Mouse (Mus musculus) embryonic fibroblast, embryonic 13.5 days (primary cell): ENCODE measurements around the gene Olfr1039. TPM values are rescaled to one million over a fixed set of nuclear protein-coding genes. Genes with fewer than 3 reads are reported as not detected.
"Not testable (repeated sequence)": the region's sequence is repeated elsewhere in the genome, so short reads cannot be mapped to it uniquely, and the experiment has no call there.

Source experiments
- H3K27ac ChIP-seq: 2 replicates; pipeline ENCODE4 v1.5.1; 2012; ENCODE audit warnings: low read length, control low read depth, inconsistent platforms; ENCODE audit not compliant: insufficient read depth
- H3K4me1 ChIP-seq: 2 replicates; pipeline ENCODE4 v1.6.1; 2011; ENCODE audit warnings: low read length; ENCODE audit not compliant: control insufficient read depth, insufficient read depth
- H3K4me3 ChIP-seq: 2 replicates; pipeline ENCODE4 v1.5.1; 2011; ENCODE audit warnings: mild to moderate bottlenecking, control low read depth, low read length; ENCODE audit not compliant: insufficient read depth
- CTCF ChIP-seq: IDR thresholded peaks from 2 replicates; pipeline ENCODE4 v1.5.1; 2011; ENCODE audit warnings: mild to moderate bottlenecking, control low read depth, low read length, moderate library complexity, borderline replicate concordance; ENCODE audit not compliant: insufficient read depth
- POLR2A ChIP-seq: IDR thresholded peaks from 2 replicates; pipeline ENCODE4 v1.6.1; 2011; ENCODE audit warnings: low read depth, mild to moderate bottlenecking, control low read depth, low read length, moderate library complexity
- polyA plus RNA-seq: library from polyadenylated mRNA; stranded (reverse); fragments of >200 nt; gene quantifications from 2 replicates; pipeline ENCODE4 v1.2.4, GENCODE M21; 2011; ENCODE audit warnings: low read depth; ENCODE audit not compliant: missing spikeins, insufficient read length

Gene Olfr1039
- polyA plus RNA-seq = not detected in 2 replicates

DNA sequence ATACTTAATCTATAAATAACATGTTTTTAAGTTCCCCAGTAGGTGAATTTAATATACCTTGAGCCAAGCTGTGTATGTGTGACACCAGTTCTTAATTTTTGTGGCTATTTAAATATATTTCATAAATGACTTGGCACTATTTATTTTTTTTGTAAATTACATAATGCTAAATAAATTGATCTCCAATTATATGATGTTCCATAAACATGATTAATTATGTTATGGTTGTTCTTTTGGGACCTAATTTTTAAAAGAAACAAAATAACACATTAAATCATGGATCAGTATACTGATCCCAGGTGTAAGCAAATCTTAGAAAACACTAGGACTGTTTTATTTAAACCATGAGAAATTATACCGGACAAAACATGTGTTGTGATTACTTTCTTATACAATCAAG is at the start of gene Olfr1039:
Olfr1039 (minus strand) TSS at position 101 of the 400 bp plus-strand sequence.
- no peaks in the 10 kb centered on the region for H3K4me1 ChIP-seq
- no peak within 1 kb of the TSS for H3K4me3 ChIP-seq
- H3K27ac ChIP-seq = no peak within 1 kb of the TSS
- TF ChIP-seq POLR2A (no peak), CTCF (no peak)

DNA sequence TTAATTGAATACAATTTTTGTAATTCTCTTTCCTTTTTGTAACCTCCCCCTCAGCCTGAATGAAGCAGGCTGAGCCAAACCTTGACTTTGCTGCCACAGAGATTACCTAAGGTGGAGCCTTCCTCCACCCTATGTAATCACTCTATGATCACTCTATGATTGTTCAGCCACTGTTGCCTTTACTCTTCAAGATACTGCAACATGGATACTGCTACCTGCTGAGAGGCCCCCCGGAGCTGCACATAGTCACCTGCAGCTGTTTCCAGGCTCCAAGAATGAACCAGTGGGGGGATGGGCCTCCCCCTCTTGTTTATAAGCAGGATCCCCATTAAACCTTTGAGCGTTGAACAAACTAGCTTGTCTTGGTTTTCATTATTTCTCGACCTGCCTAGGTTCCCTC is 44.2 kb upstream of the Olfr1039 start:
- Histone ChIP-seq H3K4me3 (no peak overlapping the region), H3K4me1 (no peaks in the 10 kb centered on the region), H3K27ac (no peak overlapping the region)
- TF ChIP-seq POLR2A (no peak), CTCF (no peak)

DNA sequence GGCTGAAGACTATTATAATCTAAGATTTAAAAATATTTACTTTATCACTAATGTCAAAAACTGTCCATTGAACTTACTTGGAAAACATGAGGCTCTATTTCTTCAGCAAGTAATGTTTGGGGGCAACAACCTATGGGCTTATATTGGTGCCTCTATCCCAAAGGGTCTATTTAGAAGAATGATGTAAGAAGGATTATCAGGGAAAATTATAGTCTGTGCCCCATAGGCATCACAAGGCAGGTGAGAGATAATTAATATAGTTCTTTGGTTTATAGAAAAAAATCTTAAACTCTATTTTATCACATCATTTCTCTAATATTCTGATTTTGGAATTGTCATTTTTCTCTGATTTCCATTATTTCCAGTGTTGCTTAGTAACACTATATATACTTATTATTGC is 42.0 kb upstream of the Olfr1039 start, which contains the start of gene Olfr1044:
Olfr1044 (minus strand) TSS at position 101 of the 400 bp plus-strand sequence.
- Histone ChIP-seq H3K27ac (no peak within 1 kb of the TSS), H3K4me3 (no peak within 1 kb of the TSS), H3K4me1 (no peaks in the 10 kb centered on the region)
- TF ChIP-seq CTCF (no peak), POLR2A (no peak)

DNA sequence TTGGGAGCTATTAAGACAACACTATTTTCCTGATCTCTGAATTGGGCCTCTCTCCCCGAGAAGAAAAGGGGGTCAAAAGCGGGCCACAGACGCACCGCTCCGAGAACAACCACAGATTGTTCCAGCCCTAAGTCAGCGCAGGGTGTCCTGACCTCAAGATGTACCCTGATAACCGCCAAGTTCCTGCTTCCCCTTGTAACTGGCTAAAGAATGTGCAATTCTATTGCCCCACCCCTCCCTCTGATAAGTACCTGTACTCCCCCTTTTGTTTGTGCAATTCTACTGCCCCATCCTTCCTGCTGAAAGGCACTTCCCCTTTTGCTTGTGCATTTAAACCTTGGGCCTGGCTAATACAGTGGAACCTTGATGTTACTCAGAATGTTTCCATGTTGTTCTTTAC is 39.7 kb upstream of the Olfr1039 start:
- not testable (repeated sequence) for H3K27ac ChIP-seq, H3K4me3 ChIP-seq, H3K4me1 ChIP-seq

DNA sequence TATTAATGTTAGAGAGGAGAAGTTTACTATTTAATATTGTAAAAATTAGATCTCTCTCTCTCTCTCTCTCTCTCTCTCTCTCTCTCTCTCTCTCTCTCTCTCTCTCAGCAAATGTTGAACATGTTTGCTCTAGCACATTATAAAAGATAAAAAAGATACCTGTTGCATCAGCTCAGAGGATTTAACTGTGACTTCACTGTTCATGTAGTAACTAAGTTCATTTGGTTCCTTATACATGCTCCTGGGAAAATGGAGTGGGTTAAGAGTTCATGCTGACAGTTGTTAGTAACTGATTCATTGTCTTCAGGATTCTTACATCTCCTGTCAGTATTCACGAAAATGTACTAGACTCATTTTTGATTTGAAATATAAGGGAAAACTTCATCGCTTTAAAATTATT is 31.7 kb upstream of the Olfr1039 start, which contains the start of gene Olfr1043:
Olfr1043 (minus strand) TSS at position 101 of the 400 bp plus-strand sequence.
- no peak for TF ChIP-seq CTCF
- TF ChIP-seq POLR2A = no peak
- Histone ChIP-seq H3K4me1 (no peaks in the 10 kb centered on the region), H3K4me3 (no peak within 1 kb of the TSS), H3K27ac (no peak within 1 kb of the TSS)

DNA sequence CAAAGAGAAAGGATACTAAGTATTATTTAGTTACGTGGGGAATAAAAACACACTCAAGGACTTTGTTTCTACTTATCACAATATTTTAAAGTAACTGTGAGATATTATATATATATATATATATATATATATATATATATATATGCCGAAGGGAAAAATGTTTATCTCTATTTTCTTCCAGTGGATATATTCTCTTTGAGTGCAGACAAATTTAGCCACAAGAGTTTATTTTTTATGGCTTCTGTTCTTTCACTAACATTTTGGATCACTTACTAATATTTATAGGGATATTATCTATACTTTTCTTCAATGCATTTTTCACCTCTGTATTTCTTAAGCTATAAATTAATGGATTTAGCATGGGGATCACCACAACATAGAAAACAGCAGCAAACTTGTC is 26.0 kb upstream of the Olfr1039 start, which contains the start of gene Olfr1042:
Olfr1042 (minus strand) TSS at position 101 of the 400 bp plus-strand sequence.
- TF ChIP-seq CTCF (no peak), POLR2A (no peak)
- H3K27ac ChIP-seq = no peak within 1 kb of the TSS
- no peak within 1 kb of the TSS for H3K4me3 ChIP-seq
- no peaks in the 10 kb centered on the region for H3K4me1 ChIP-seq

DNA sequence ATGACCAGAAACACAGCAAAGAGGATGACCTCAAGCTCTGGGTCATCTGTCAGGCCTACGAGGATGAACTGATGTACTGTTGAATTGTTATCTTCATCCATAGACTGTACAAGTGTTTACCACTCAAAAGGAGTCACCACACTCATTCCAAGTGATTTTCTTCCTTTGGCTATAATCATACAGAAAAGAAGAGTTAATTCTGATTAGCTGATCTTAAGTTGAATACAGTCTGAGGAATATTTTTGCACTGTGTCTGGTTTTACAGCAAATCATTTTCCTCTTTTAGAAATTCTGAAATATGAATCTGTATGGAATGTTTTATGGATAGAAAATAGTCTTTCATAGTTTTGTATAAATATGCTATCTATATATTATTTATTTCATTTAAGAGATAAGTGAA is 10.9 kb upstream of the Olfr1039 start, which contains the start of gene Olfr1040:
Olfr1040 (minus strand) TSS at position 101 of the 400 bp plus-strand sequence.
- no peak within 1 kb of the TSS for H3K4me3 ChIP-seq
- TF ChIP-seq POLR2A = no peak
- no peak for TF ChIP-seq CTCF
- no peak within 1 kb of the TSS for H3K27ac ChIP-seq
- H3K4me1 ChIP-seq = no peaks in the 10 kb centered on the region

DNA sequence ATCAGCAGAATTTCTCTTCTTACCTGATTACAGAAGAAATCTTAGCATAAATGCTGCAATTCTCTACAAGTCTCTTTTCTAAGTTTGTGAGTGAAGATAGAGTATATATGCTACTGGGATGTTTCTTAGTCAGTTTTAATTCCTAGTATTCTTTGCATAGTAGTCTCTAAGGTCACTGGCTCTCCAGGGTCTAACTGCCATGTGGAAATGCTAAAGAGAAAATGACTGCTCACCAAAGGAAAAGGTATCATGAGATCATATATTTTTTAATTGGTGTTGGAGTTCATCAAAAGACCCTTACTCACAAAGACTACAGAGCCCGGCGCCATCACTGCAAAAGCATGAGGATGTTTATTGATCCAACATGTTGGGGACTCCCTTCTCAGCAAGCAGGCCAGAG is 48.4 kb downstream of the Olfr1039 start, which contains the start of gene Olfr1037:
Olfr1037 (minus strand) TSS at position 101 of the 400 bp plus-strand sequence.
- Histone ChIP-seq H3K4me1 (no peaks in the 10 kb centered on the region), H3K4me3 (no peak within 1 kb of the TSS), H3K27ac (no peak within 1 kb of the TSS)
- no peak for TF ChIP-seq POLR2A
- TF ChIP-seq CTCF = no peak

DNA sequence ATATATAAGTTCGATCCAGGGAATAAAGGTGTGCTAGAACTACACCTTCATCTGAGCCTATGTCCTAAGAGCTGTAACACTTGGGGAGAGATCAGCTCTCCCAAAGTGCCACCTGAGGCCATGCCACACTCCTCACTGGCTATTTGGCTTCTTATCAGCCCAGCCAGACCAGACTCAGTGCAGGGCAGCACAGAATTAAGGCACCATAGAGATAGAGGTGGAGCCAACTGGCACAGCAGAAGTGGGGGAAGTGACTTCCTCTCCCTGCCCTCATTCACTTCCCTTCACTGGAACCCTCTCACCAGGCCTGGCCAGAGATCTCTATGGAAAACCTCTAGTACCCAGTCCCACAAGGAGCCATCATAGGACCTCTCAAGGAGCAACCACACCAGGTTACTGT is 55.2 kb downstream of the Olfr1039 start:
- H3K4me3 ChIP-seq, H3K4me1 ChIP-seq, H3K27ac ChIP-seq: not testable (repeated sequence)

Other genes starting within 250 kb of the Olfr1039 start
- gene Olfr1024, start 230.9 kb downstream of the Olfr1039 start, polyA plus RNA-seq = not detected in 2 replicates
- gene Olfr1025-ps1, start 220.7 kb downstream of the Olfr1039 start, polyA plus RNA-seq = not detected in 2 replicates
- gene Olfr1026, start 214.4 kb downstream of the Olfr1039 start, polyA plus RNA-seq = not detected in 2 replicates
- not detected in 2 replicates for gene Olfr1028, start 185.5 kb downstream of the Olfr1039 start, polyA plus RNA-seq
- not detected in 2 replicates for gene Olfr1029, start 162.0 kb downstream of the Olfr1039 start, polyA plus RNA-seq
- not detected in 2 replicates for gene Olfr1030, start 156.7 kb downstream of the Olfr1039 start, polyA plus RNA-seq
- gene Olfr1031, start 145.6 kb downstream of the Olfr1039 start, polyA plus RNA-seq = not detected in 2 replicates
- gene Olfr1032, start 130.4 kb downstream of the Olfr1039 start, polyA plus RNA-seq = not detected in 2 replicates
- 0.63 and 1.2 TPM in 2 replicates for gene Olfr1033, start 115.3 kb downstream of the Olfr1039 start, polyA plus RNA-seq
- not detected in 2 replicates for gene Olfr1034, start 90.1 kb downstream of the Olfr1039 start, polyA plus RNA-seq
- not detected in 2 replicates for gene Olfr1036, start 61.9 kb downstream of the Olfr1039 start, polyA plus RNA-seq
- gene Olfr1037, start 48.5 kb downstream of the Olfr1039 start, polyA plus RNA-seq = not detected in 2 replicates
- not detected in 2 replicates for gene Olfr1040, start 10.8 kb upstream of the Olfr1039 start, polyA plus RNA-seq
- not detected in 2 replicates for gene Olfr1042, start 25.9 kb upstream of the Olfr1039 start, polyA plus RNA-seq
- gene Olfr1043, start 31.6 kb upstream of the Olfr1039 start, polyA plus RNA-seq = not detected in 2 replicates
- gene Olfr1044, start 41.9 kb upstream of the Olfr1039 start, polyA plus RNA-seq = not detected in 2 replicates
- not detected in 2 replicates for gene Olfr52, start 49.8 kb upstream of the Olfr1039 start, polyA plus RNA-seq
- gene Olfr1045, start 67.1 kb upstream of the Olfr1039 start, polyA plus RNA-seq = not detected in 2 replicates
- not detected in 2 replicates for gene Olfr1046, start 83.4 kb upstream of the Olfr1039 start, polyA plus RNA-seq
- gene Olfr1047, start 95.5 kb upstream of the Olfr1039 start, polyA plus RNA-seq = not detected in 2 replicates
- not detected in 2 replicates for gene Olfr1048, start 104.4 kb upstream of the Olfr1039 start, polyA plus RNA-seq
- not detected in 2 replicates for gene Olfr1049, start 122.4 kb upstream of the Olfr1039 start, polyA plus RNA-seq
- gene Olfr1051, start 143.2 kb upstream of the Olfr1039 start, polyA plus RNA-seq = not detected in 2 replicates
- not detected in 2 replicates for gene Olfr1052, start 156.5 kb upstream of the Olfr1039 start, polyA plus RNA-seq
- not detected in 2 replicates for gene Olfr1053, start 179.4 kb upstream of the Olfr1039 start, polyA plus RNA-seq
- not detected in 2 replicates for gene Olfr1054, start 199.5 kb upstream of the Olfr1039 start, polyA plus RNA-seq
- not detected in 2 replicates for gene Olfr1055, start 214.4 kb upstream of the Olfr1039 start, polyA plus RNA-seq
- gene Olfr1056, start 226.5 kb upstream of the Olfr1039 start, polyA plus RNA-seq = not detected in 2 replicates
- gene Olfr1057, start 242.5 kb upstream of the Olfr1039 start, polyA plus RNA-seq = not detected in 2 replicates